Mouse (Mus musculus): ENCODE measurements around the gene Fam78a. TPM values are rescaled to one million over a fixed set of nuclear protein-coding genes. Genes with fewer than 3 reads are reported as not detected.

Gene Fam78a
- polyA plus RNA-seq, 1 experiment = not detected

DNA sequence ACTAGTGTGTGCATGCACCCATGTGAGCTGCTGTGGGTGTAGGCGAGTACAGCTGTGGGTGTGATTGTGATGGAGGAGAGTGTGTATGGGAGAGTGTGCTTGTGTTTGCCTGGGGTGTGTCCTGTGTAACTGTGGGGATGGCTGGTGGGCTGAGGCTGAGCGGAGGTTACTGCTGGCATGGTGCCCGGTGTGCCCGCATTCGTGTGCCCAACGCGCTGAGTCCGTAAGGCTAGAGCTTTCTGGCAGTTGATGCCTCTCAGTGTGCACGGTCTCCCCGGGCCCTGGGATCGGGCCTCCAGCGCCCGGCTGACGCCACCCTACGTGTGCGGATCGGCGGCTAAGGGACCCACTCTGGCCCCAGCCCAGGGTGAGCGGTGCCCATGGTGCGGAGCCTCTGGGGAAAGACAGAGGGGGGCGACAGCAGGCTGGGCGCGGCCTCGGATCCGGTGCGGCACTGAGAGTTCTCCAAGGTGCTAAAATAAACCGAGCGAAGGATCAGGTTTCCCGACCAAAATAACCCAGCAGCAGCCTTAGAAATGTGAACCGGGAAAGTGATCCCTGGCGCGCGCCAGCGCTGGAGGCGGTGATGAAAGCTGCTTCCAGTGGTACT lies 3.8 kb upstream of the Fam78a start:
- no peaks in the 10 kb centered on the region for H3K79me3 ChIP-seq (ENCODE audit: low read depth)
- no peaks in the 10 kb centered on the region for H3K36me3 ChIP-seq (ENCODE audit: control insufficient read depth, insufficient read depth)
- no peaks in the 10 kb centered on the region for H3K79me2 ChIP-seq (ENCODE audit: control insufficient read depth, insufficient read depth)
- H3ac ChIP-seq (ENCODE audit: control insufficient read depth, insufficient read length, low read depth) = no peak overlapping the region
- TF ChIP-seq USF1 (IDR thresholded peaks at IDR 0.05; ENCODE audit: low read depth) (no peak), MYOG (IDR thresholded peaks at IDR 0.05; ENCODE audit: control insufficient read depth, extremely low read depth, insufficient read length) (no peak), FOSL1 (IDR thresholded peaks at IDR 0.05; ENCODE audit: insufficient read depth, low read length, poor library complexity, severe bottlenecking) (no peak), CTCF (IDR thresholded peaks at IDR 0.05; ENCODE audit: control insufficient read depth, insufficient read depth, insufficient read length) (no peak), CEBPB (IDR thresholded peaks at IDR 0.05; ENCODE audit: low read depth) (no peak)
- peaks cover 64% of the 10 kb centered on the region for H3K27me3 ChIP-seq (ENCODE audit: control insufficient read depth, insufficient read depth, insufficient read length)
- H3K4me3 ChIP-seq (ENCODE audit: insufficient read depth, poor library complexity, severe bottlenecking) = no peak overlapping the region

DNA sequence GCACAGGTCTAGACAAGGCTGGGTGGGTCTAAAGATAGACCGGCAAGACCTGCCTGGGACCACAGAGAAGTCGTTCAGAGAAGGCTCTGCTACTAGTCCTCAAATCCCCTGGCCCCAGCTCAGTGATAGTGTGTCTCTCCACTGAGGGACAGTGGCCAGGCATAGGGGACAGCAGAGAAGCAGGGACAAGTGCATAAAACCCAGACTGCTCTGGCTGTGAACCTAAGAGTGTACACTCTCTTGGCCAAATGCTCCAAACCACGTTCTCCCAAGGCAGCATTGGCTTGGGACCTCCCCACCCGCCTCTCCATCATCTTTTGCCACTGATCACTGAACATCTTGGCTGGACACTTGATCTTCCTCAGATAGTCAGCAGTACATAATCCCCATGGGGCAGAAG lies 2.9 kb upstream of the Fam78a start:
- no peaks in the 10 kb centered on the region for H3K36me3 ChIP-seq (ENCODE audit: control insufficient read depth, insufficient read depth)
- H3K79me3 ChIP-seq (ENCODE audit: low read depth) = no peaks in the 10 kb centered on the region
- H3K4me3 ChIP-seq (ENCODE audit: insufficient read depth, poor library complexity, severe bottlenecking) = no peak overlapping the region
- no peak overlapping the region for H3ac ChIP-seq (ENCODE audit: control insufficient read depth, insufficient read length, low read depth)
- TF ChIP-seq USF1 (IDR thresholded peaks at IDR 0.05; ENCODE audit: low read depth) (no peak), MYOD1 (IDR thresholded peaks at IDR 0.05; ENCODE audit: control insufficient read depth, insufficient read length, low read depth) (no peak), MAX (IDR thresholded peaks at IDR 0.05) (no peak), CTCF (IDR thresholded peaks at IDR 0.05; ENCODE audit: control insufficient read depth, insufficient read depth, insufficient read length) (no peak)
- peaks cover 69% of the 10 kb centered on the region for H3K27me3 ChIP-seq (ENCODE audit: control insufficient read depth, insufficient read depth, insufficient read length)
- no peaks in the 10 kb centered on the region for H3K79me2 ChIP-seq (ENCODE audit: control insufficient read depth, insufficient read depth)

- no peak for TF ChIP-seq MYOG (IDR thresholded peaks at IDR 0.05; ENCODE audit: control insufficient read depth, extremely low read depth, insufficient read length)
- H3K27me3 ChIP-seq (ENCODE audit: control insufficient read depth, insufficient read depth, insufficient read length) = peaks cover 83% of the 10 kb centered on the region
Measured at GRCm38 (mm10) chr2:32085231-32085630, 574 bp upstream of the Fam78a start.

DNA sequence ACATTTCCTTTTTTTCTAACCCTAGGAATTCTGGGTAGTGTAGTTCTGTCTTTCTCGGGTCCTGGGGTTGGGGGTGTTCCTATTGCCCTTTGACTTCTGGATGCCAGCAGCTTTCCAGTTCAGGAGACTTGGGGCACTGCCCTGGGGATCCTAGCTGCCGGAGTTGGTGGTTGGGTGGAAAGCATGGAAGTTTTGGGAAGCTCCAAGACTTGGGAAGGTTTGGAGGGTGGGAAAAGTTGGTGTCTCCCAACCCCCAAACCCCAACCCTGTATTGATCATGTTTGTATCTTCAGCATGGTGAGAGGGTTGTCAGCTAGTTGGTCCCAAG lies 179 bp upstream of the Fam78a start:
- Histone ChIP-seq H3K79me3 (ENCODE audit: low read depth) (no peaks in the 10 kb centered on the region), H3K27me3 (ENCODE audit: control insufficient read depth, insufficient read depth, insufficient read length) (peaks cover 80% of the 10 kb centered on the region), H3K36me3 (ENCODE audit: control insufficient read depth, insufficient read depth) (no peaks in the 10 kb centered on the region), H3K4me3 (ENCODE audit: insufficient read depth, poor library complexity, severe bottlenecking) (no peak overlapping the region), H3K79me2 (ENCODE audit: control insufficient read depth, insufficient read depth) (no peaks in the 10 kb centered on the region), H3ac (ENCODE audit: control insufficient read depth, insufficient read length, low read depth) (no peak overlapping the region)
- TF ChIP-seq MAX (IDR thresholded peaks at IDR 0.05) (no peak), MYOG (IDR thresholded peaks at IDR 0.05; ENCODE audit: control insufficient read depth, extremely low read depth, insufficient read length) (no peak), FOSL1 (IDR thresholded peaks at IDR 0.05; ENCODE audit: insufficient read depth, low read length, poor library complexity, severe bottlenecking) (no peak)

More at GRCm38 (mm10) chr2:32085231-32085630, 574 bp upstream of the Fam78a start:
- H3K79me3 ChIP-seq (ENCODE audit: low read depth) = no peaks in the 10 kb centered on the region
- H3ac ChIP-seq (ENCODE audit: control insufficient read depth, insufficient read length, low read depth) = no peak overlapping the region
- no peaks in the 10 kb centered on the region for H3K36me3 ChIP-seq (ENCODE audit: control insufficient read depth, insufficient read depth)
- no peak overlapping the region for H3K4me3 ChIP-seq (ENCODE audit: insufficient read depth, poor library complexity, severe bottlenecking)
- H3K79me2 ChIP-seq (ENCODE audit: control insufficient read depth, insufficient read depth) = no peaks in the 10 kb centered on the region

GRCm38 (mm10) chr2:32083159-32084011 lies 1.3 kb downstream of the Fam78a start:
- no peak for TF ChIP-seq CTCF (IDR thresholded peaks at IDR 0.05; ENCODE audit: control insufficient read depth, insufficient read depth, insufficient read length)
- no peak for TF ChIP-seq CEBPB (IDR thresholded peaks at IDR 0.05; ENCODE audit: low read depth)
- no peak for TF ChIP-seq MYOG (IDR thresholded peaks at IDR 0.05; ENCODE audit: control insufficient read depth, extremely low read depth, insufficient read length)
- TF ChIP-seq MYOD1 (IDR thresholded peaks at IDR 0.05; ENCODE audit: control insufficient read depth, insufficient read length, low read depth) = no peak
- no peak for TF ChIP-seq USF1 (IDR thresholded peaks at IDR 0.05; ENCODE audit: low read depth)
- no peak for TF ChIP-seq MAX (IDR thresholded peaks at IDR 0.05)
- no peak for TF ChIP-seq FOSL1 (IDR thresholded peaks at IDR 0.05; ENCODE audit: insufficient read depth, low read length, poor library complexity, severe bottlenecking)
- Histone ChIP-seq H3K4me3 (ENCODE audit: insufficient read depth, poor library complexity, severe bottlenecking) (no peak overlapping the region), H3ac (ENCODE audit: control insufficient read depth, insufficient read length, low read depth) (no peak overlapping the region), H3K79me2 (ENCODE audit: control insufficient read depth, insufficient read depth) (no peaks in the 10 kb centered on the region), H3K79me3 (ENCODE audit: low read depth) (no peaks in the 10 kb centered on the region), H3K27me3 (ENCODE audit: control insufficient read depth, insufficient read depth, insufficient read length) (peaks cover 88% of the 10 kb centered on the region), H3K36me3 (ENCODE audit: control insufficient read depth, insufficient read depth) (no peaks in the 10 kb centered on the region)

DNA sequence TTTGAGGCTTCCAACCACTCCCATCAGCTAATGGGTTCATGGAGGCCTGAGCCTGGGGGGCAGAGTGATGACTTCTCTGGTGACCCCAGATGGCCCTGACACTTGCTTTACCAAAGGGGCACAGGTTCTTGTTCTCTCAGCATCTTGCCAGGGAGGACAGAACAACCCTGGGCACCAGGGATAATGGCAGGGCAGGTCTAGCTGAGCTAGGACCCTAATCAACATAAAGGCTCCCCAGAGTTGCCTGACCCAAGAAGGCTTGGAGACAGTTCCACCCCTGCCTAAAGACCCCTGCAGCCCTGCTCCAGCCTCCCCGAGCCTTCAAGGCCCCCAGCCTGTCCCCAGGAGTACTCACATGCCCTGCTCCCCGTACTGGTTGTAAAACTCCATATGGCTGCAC lies 2.4 kb downstream of the Fam78a start:
- Histone ChIP-seq H3ac (ENCODE audit: control insufficient read depth, insufficient read length, low read depth) (no peak overlapping the region), H3K79me3 (ENCODE audit: low read depth) (no peaks in the 10 kb centered on the region), H3K27me3 (ENCODE audit: control insufficient read depth, insufficient read depth, insufficient read length) (peaks cover 83% of the 10 kb centered on the region), H3K4me3 (ENCODE audit: insufficient read depth, poor library complexity, severe bottlenecking) (no peak overlapping the region), H3K36me3 (ENCODE audit: control insufficient read depth, insufficient read depth) (no peaks in the 10 kb centered on the region), H3K79me2 (ENCODE audit: control insufficient read depth, insufficient read depth) (no peaks in the 10 kb centered on the region)
- no peak for TF ChIP-seq USF1 (IDR thresholded peaks at IDR 0.05; ENCODE audit: low read depth)
- TF ChIP-seq FOSL1 (IDR thresholded peaks at IDR 0.05; ENCODE audit: insufficient read depth, low read length, poor library complexity, severe bottlenecking) = no peak
- TF ChIP-seq MYOD1 (IDR thresholded peaks at IDR 0.05; ENCODE audit: control insufficient read depth, insufficient read length, low read depth) = no peak
- TF ChIP-seq MAX (IDR thresholded peaks at IDR 0.05) = no peak
- TF ChIP-seq CTCF (IDR thresholded peaks at IDR 0.05; ENCODE audit: control insufficient read depth, insufficient read depth, insufficient read length) = no peak
- TF ChIP-seq CEBPB (IDR thresholded peaks at IDR 0.05; ENCODE audit: low read depth) = no peak
- TF ChIP-seq MYOG (IDR thresholded peaks at IDR 0.05; ENCODE audit: control insufficient read depth, extremely low read depth, insufficient read length) = no peak

All from C2C12 (cell line).